Mouse (Mus musculus) left cerebral cortex, adult 2 months (tissue): ENCODE results near the gene Itpkb. TPM values are rescaled to one million over a fixed set of nuclear protein-coding genes. Genes with fewer than 3 reads are reported as not detected.

Experiments used
- DNase-seq, 2 experiments: peaks; one replicate each; pipeline ENCODE4 v3.0.0; 2021 to 2022; ENCODE audit warnings: low spot score in 2 of 2, mixed read lengths in 1 of 2; ENCODE audit errors: extremely low spot score in 1 of 2
- H3K27ac ChIP-seq: fragments of 200-600 bp; 2 replicates; pipeline ENCODE4 v1.8.1; 2022
- H3K4me3 ChIP-seq: fragments of 200-600 bp; 2 replicates; pipeline ENCODE4 v1.8.1; 2022
- CTCF ChIP-seq: fragments of 200-600 bp; IDR thresholded peaks from 2 replicates; pipeline ENCODE4 v1.8.1; 2022; ENCODE audit warnings: antibody characterized with exemption, mild to moderate bottlenecking, moderate library complexity
- intact Hi-C: fragments of 180-260 bp; cut with DNase I; formaldehyde crosslinking; loops from one replicate; pipeline ENCODE4 v1.15.1; 2025
- total RNA-seq, 2 experiments: library from RNA; stranded (reverse); gene quantifications; 2 replicates each; pipeline ENCODE4 v1.2.3; 2021

Itpkb gene
- total RNA-seq, 2 experiments from 2014 or later, result 17.9 to 18.2 TPM

DNA sequence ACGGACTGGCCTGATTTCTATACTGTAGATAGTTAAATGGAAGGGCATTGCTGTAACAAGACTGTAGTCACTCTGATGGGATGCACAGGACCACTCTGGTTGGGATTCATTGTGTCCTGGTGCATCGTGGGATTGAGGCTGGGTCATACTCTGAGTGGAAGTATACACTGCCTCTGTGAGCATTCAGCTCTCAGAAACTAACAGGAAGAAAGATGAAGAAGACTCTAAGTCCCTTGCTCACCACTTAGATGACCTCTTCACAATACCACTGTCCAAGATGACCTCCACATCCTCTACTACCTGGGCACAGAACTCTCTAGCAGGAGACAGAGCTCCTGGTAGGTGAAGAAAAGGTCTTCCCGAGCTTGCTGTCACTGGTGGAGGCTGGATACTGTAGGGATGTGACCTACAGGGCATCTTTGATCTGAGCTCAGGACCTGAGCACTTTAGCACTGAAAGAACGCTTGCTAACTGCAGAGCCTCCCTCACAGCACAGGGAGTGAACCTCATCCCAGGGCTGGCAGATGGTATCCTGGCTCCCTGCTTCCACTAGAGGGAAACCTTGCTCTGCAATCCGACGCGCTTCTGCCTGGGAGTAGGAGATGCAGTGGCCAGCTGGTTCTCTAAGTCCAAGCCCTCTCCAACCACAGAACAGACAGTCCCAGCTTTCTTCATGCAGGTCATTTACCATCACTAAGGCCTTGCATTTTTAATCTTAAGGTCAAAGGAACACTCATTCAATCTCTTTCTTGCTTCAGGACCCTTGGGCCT is 103.7 kb downstream of the Itpkb start:
- H3K4me3 ChIP-seq, result no peak overlapping the region
- peak; percentile 86 for TF ChIP-seq CTCF
- peak; percentile 67 to 68 for DNase-seq
- H3K27ac ChIP-seq, result no peak overlapping the region
- intact Hi-C loops, result loop anchor here (1.0 to 5.0 kb wide), 4 partner anchors 50 to 331 kb away; partner anchors contain the start of gene Parp1

- no peak for DNase-seq
- H3K27ac ChIP-seq, result no peak overlapping the region
- intact Hi-C loops, result loop anchor here (1.0 to 5.0 kb wide), 4 partner anchors 49 to 330 kb away; partner anchors contain the start of gene Parp1
- no peak for TF ChIP-seq CTCF
- no peak overlapping the region for H3K4me3 ChIP-seq
These were observed 104.6 kb downstream of the Itpkb start for GRCm38 (mm10) chr1:180434925-180435324.

- intact Hi-C loops, result no loop called here
- Histone ChIP-seq H3K4me3 (no peak overlapping the region), H3K27ac (no peak overlapping the region)
- DNase-seq, result no peak
- TF ChIP-seq CTCF, result no peak
These were observed 109.2 kb downstream of the Itpkb start for GRCm38 (mm10) chr1:180439496-180439895.

- no peak for TF ChIP-seq CTCF
- no peak overlapping the region for H3K27ac ChIP-seq
- intact Hi-C loops, result no loop called here
- no peak overlapping the region for H3K4me3 ChIP-seq
- DNase-seq, result no peak
These were observed 114.1 kb downstream of the Itpkb start for GRCm38 (mm10) chr1:180444411-180444810.

GRCm38 (mm10) chr1:180449641-180450040 is 119.4 kb downstream of the Itpkb start:
- intact Hi-C loops, result no loop called here
- no peak for DNase-seq

DNA sequence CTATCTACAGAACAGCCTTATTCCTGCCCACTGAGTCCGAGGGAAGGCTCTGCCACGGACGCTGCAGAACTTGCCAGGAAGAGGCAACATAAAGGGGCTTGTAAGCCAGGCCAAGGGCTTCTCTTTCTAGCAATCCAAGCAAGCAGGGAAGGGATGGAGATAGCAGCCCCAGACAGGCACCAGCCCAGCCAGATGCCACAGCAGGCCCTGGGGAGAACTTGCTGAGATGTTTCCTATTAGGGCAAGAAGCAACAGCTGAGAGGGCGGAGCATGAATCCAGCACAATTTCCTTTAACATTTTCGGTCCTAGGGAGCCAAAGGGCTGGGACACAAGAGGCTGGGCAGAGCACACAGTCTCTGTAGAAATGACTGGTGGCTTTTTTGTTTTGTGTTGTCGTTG is 128.0 kb downstream of the Itpkb start:
- intact Hi-C loops, result no loop called here
- no peak for DNase-seq
- Histone ChIP-seq H3K4me3 (no peak overlapping the region), H3K27ac (no peak overlapping the region)
- no peak for TF ChIP-seq CTCF

More at GRCm38 (mm10) chr1:180449641-180450040, 119.4 kb downstream of the Itpkb start:
- H3K27ac ChIP-seq, result no peak overlapping the region
- H3K4me3 ChIP-seq, result no peak overlapping the region
- TF ChIP-seq CTCF, result no peak

GRCm38 (mm10) chr1:180458680-180459079 is 128.4 kb downstream of the Itpkb start:
- TF ChIP-seq CTCF, result no peak
- Histone ChIP-seq H3K4me3 (no peak overlapping the region), H3K27ac (no peak overlapping the region)
- no peak for DNase-seq
- intact Hi-C loops, result no loop called here

DNA sequence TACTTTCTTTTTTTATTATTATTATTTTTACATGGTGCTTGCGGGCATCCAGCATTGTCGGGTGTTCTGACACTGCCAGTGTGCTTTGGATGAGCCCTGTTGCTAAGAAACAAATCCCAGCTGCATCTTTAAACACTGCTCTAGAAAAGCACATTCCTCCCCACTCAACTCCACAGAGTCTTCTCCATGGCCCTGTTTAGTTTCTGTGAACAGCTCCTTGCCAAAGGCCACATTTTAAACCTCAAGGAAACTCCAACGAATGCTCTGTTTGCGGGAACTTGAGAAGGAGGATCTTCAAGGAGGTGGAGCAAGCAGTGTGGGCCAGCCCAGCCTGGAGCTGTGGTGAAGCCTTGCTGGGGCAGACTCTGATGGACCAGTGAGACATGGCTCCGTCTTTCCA is 130.4 kb downstream of the Itpkb start:
- no peak for TF ChIP-seq CTCF
- intact Hi-C loops, result no loop called here

GRCm38 (mm10) chr1:180462396-180462795 is 132.1 kb downstream of the Itpkb start:
- Histone ChIP-seq H3K4me3 (no peak overlapping the region), H3K27ac (peak overlapping the region; percentile 47)
- intact Hi-C loops, result loop anchor here (1.0 kb wide), 1 partner anchor 103 kb away; no protein-coding TSS in a partner anchor
- no peak for TF ChIP-seq CTCF
- DNase-seq, result peak in 1 of 2 experiments; percentile 46

More for the DNA sequence above, 130.4 kb downstream of the Itpkb start:
- DNase-seq, result no peak
- Histone ChIP-seq H3K27ac (no peak overlapping the region), H3K4me3 (no peak overlapping the region)

DNA sequence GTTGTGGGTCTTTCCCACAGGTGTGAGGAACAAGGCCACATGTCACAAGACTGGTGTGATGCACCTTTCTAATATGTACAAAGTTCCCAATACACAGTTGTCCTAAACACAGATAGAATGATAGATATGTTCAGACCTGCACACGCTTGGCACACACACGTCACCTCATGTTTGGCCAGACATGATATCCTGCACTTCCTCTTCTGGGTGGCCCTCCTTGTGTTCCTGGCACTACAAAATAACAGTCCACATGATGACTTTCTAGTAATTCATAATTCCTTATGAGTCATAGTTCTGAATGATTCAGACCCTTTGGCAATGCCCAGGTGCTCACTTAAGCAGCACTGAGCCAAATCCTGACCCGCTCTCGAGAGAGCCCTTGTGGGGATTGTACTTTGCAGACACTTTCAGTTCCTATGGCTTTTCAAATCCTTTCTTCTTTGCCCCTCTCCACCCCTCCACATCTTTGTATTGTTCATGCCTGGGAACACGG is 132.7 kb downstream of the Itpkb start:
- no peak overlapping the region for H3K4me3 ChIP-seq
- H3K27ac ChIP-seq, result peak overlapping the region; percentile 47; the same call in 1 of the 2 replicates
- intact Hi-C loops, result loop anchor here (1.0 kb wide), 1 partner anchor 102 kb away; no protein-coding TSS in a partner anchor
- TF ChIP-seq CTCF, result no peak
- no peak for DNase-seq

- intact Hi-C loops, result loop anchor here (1.0 to 2.0 kb wide), 2 partner anchors 20 to 44 kb away; no protein-coding TSS in a partner anchor
- no peak for TF ChIP-seq CTCF
- no peak for DNase-seq
- Histone ChIP-seq H3K27ac (peak overlapping the region; percentile 83), H3K4me3 (no peak overlapping the region)
These were observed 134.1 kb downstream of the Itpkb start for GRCm38 (mm10) chr1:180464357-180464756.

- no peak for TF ChIP-seq CTCF
- peak; percentile 48 to 62 for DNase-seq
- intact Hi-C loops, result loop anchor here (1.0 to 2.0 kb wide), 2 partner anchors 15 to 43 kb away; no protein-coding TSS in a partner anchor
- Histone ChIP-seq H3K4me3 (0 out of 2 replicates have a peak overlapping the region, but pooled peaks have one; percentile 16), H3K27ac (peak overlapping the region; percentile 83)
These were observed 135.3 kb downstream of the Itpkb start for GRCm38 (mm10) chr1:180465620-180466019.
